Mouse (Mus musculus) ovary, postnatal 10 days (tissue): ENCODE results near the gene Mroh3.
A peak's percentile ranks its signal among the peaks of the same experiment; 100 is the strongest.

Source experiments
- DNase-seq: peaks from one replicate; pipeline ENCODE4 v3.0.0; 2022; ENCODE audit warnings: low spot score

The Mroh3 gene

DNA sequence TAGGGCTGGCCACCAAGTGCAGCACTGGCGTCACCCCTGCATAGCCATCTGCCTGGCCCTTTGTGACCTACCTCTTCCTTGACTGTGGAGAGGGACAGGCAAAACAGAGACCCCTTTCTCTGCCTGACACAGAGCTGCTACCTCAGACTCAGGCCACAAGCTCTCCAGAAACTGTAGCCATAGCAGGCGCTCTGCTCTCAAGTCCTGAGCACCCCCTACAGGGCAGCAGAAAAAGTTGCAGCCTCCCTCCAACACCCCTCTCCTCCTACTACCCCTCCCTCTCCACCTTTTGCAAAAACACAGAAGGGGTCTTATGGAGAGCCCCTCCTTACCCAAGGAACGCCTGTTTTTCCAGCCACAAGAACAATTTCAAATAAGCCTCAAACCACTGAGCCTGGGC lies at the start of gene Mroh3:
Gene Mroh3 (minus strand): TSS at position 26 of the 400 bp plus-strand sequence.
- DNase-seq, result no peak

DNA sequence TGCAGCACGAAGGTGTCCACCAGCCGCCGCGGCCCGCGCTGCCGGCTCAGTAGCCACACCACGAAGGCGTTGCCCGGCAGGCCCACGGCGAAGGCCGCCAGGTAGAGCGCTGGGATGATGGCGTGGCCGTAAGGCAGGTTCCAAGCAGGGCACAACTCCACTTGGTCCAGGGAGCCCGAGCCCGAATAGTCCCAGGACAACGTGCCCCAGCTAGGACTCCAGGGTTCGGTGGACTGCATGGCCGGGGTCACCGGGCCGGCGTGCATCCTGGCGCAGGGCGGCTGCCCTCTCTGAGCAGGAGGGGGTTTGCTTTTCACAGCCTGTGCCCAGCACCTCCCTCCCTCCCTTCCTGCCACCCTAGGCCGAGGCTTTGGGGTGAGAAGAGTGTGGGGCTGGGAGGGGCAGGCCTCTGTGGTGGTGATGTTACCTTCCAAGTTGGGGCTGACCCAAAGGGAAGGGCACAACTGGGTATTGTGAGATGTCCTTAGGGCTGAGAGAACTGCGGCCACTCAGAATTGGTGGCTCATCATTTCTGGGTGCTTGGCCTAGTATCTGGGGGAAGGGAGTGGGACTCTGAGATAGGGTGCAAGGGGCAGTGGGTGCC lies 48.1 kb upstream of the Mroh3 start, which contains the start of gene Gpr25:
Gene Gpr25 (minus strand): TSS at position 239 of the 604 bp plus-strand sequence.
- DNase-seq, result peak; percentile 2

GRCm38 (mm10) chr1:136259893-136260634 lies 47.4 kb upstream of the Mroh3 start:
- peak; percentile 5 for DNase-seq

DNA sequence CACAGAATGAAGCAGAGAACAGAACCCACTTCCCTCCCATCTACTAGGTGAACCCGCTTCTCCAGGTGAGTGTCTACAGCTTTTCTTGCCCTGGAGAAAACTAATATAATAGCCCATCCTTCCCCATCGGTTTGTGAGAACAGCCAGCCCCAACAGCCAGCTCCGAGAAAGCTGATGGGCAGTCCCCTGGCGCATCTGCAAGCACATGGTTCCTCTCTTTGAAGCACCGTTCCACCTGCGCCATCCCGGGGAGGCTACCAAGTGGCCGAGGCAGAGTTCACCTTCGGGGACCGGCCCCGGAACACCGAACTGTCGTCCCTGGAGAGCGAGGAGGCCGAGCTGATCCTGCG lies 46.9 kb upstream of the Mroh3 start:
- DNase-seq, result no peak

DNA sequence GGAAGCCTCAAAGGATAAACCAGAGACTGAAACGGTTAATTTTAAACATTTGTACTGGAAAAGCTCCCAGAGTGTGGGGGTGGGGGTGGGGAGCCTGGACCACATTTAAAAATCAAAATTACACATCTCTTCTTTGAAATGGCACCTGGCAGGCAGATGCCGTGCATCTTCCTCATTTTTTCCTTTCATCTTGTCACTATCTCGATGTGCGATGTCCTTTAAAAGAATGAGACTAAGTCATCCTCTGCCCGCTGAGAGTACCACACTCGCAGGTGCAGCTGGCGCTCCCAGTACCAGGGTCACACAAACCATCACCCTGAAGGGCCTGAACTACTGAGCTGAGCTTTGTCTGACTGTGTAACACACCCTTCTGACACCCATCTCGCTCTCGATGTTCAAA lies 45.9 kb upstream of the Mroh3 start:
- DNase-seq, result no peak

- DNase-seq, result no peak
These were observed 43.0 kb upstream of the Mroh3 start for GRCm38 (mm10) chr1:136255657-136256056.

DNA sequence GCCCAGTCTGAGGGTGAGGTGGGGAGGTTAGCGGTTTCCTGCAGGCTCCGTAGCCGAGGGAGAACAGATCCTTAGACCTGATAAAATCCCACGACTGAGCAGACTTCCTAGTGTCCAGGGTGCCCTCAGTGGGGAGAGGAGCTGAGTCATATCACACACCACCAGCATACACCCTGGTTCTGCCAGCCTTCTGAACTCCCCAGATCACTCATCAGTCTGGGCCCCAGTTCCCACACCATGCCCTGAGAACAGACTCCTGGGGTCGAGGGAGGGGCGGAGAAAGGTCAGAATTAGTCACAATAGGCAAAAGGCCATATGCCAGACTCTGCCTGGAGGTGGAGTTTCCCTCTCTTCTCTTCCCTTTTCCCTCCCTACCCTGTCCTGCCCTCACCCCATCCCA lies 42.5 kb upstream of the Mroh3 start:
- DNase-seq, result no peak

GRCm38 (mm10) chr1:136254503-136255065 lies 42.0 kb upstream of the Mroh3 start:
- no peak for DNase-seq

GRCm38 (mm10) chr1:136253472-136253871 lies 40.8 kb upstream of the Mroh3 start:
- DNase-seq, result no peak

GRCm38 (mm10) chr1:136249662-136250061 lies 37.0 kb upstream of the Mroh3 start:
- DNase-seq, result no peak

DNA sequence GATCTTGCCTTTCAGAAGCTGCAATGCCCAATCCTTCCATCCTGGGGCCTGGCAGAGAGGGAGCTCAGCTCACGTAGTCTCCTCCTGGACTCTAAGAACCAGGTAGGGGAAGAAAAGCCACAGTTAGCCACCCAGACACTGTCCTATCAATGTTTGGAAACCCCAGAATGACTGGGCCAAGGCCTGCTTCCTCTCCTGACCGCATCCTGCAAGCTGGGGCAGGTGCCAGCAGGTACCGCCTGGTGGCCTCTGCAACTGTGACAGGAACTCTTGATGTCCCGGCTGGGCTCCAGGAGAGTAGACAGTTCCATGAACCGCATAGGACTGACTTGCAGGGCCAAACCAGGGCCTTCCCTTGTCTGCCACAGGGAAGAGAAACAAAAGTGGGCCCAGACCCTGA lies 34.8 kb upstream of the Mroh3 start:
- no peak for DNase-seq

- DNase-seq, result no peak
These were observed 31.8 kb upstream of the Mroh3 start for GRCm38 (mm10) chr1:136244469-136244868.

- DNase-seq, result no peak
These were observed 29.2 kb upstream of the Mroh3 start for GRCm38 (mm10) chr1:136241801-136242200.

DNA sequence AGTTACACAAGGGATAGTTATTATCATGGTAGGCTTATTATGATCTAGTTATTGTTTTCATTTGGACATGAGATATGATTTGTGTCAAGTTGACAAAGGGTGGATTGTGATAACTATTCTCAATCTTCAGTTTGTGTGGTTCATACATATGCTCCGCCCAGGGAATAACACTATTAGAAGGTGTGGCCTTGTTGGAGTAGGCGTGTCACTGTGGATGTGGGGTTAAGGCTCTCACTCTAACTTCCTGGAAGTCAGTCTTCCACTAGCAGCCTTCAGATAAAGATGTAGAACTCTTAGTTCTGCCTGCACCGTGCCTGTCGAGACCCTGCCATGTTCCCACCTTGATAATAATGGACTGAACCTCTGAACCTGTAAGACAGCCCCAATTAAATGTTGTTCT lies 25.9 kb upstream of the Mroh3 start:
- no peak for DNase-seq

DNA sequence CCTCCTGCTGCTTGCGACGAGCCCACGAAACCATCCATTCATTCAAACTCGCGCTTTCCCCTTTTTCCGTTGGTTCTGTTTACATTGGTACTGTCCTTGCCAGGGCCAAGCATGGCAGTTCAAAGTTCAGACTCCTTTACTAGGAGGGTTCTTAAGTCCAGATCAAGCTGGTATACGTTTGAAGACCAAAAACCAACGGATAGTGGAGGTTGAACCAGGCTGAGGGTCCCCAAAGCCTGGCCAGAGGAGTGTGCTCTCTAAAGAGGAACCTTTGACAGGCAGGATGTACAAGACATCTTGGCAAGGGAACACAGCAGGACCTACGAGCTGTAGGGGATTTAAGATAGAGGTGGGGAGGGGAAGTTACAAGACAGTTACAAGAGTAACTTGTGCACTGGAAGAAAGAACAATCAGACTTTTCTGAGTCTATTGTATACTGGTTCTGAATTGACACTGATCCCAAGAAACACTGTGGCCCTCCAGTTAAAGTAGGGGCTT lies 22.0 kb upstream of the Mroh3 start:
- DNase-seq, result no peak

- DNase-seq, result peak; percentile 20
These were observed 21.4 kb upstream of the Mroh3 start, which contains the start of gene Inava for GRCm38 (mm10) chr1:136233892-136234594. Inava (minus strand) TSS chr1:136234264.

DNA sequence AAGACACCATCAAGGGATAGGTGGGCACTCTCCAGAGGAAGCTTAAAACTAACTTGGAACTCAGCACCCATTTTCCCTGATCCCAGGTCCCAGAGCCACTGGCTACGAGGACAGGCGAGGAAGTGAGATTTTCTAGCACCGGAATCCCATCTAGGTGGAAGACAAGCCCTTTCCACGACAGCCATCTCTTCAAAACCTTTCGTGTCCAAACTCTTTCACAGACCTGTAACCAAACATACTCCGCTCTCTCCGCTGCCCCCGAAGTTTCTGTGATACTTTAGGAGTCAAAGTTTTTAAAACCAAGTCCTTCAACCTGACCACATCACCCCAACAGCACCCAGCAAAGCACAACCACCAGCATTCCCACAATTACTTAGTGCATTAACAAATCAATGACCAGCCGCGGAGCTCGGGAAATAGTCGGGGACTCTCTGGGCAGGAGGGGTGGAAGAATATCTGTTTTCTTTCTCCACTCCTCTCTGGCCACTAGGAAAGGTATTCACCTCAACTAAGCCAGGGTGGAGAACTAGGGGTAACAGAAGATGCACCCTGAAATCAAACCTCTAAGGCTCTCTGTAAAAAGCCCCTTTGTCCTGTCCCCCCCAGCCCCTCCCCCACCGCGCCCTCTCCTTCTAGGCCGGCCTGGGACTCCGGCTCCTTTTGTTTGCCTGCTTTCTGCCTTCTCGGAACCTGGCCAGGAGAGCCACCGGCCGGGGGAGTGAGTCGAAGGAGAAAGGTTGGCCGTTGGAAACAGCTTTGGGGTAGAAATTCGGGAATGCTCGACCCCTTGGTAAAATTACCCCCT lies 20.6 kb upstream of the Mroh3 start:
- DNase-seq, result no peak

GRCm38 (mm10) chr1:136232285-136232926 lies 19.8 kb upstream of the Mroh3 start:
- no peak for DNase-seq

GRCm38 (mm10) chr1:136231596-136231995 lies 19.0 kb upstream of the Mroh3 start:
- no peak for DNase-seq

DNA sequence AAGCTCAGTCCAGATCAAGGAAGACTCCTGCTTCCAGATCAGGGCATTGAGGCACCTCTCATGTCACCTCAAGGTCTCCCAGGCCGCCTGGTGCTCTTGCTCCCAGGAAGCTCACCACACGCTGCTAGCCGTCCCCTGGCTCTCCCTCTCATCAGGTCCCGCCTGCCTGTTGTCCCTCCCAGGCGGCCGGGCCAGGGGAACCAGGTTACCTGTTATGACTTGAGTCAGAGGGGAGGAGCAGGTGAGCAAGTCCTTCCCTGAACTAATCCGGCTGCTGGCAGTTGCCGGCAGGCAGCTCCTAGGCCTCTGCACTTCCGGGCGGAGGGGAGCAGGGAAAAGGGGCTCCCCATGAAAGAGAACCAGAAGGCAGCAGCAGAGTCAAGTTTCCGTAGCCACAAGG lies 17.6 kb upstream of the Mroh3 start:
- no peak for DNase-seq

- no peak for DNase-seq
These were observed 16.4 kb upstream of the Mroh3 start for GRCm38 (mm10) chr1:136229040-136229373.
